Mouse (Mus musculus) forebrain, embryonic 12.5 days (tissue): Measurements from ENCODE around the gene Lrpprc. TPM values are rescaled to one million over a fixed set of nuclear protein-coding genes. Genes with fewer than 3 reads are reported as not detected.

Experiments used
- ATAC-seq: fragments of 200-750 bp; cut with Nextera tagmentation; 2 replicates; pipeline ENCODE4 v1.8.0; 2017; ENCODE audit warnings: moderate TSS enrichment; ENCODE audit not compliant: low FRiP score
- H3K27ac ChIP-seq: fragments of 300-500 bp; sonication (generic); 2 replicates; pipeline ENCODE4 v1.5.1; 2016; ENCODE audit warnings: mild to moderate bottlenecking
- H3K27me3 ChIP-seq: fragments of 300-500 bp; sonication (generic); 2 replicates; pipeline ENCODE4 v1.6.1; 2016; ENCODE audit warnings: mild to moderate bottlenecking
- H3K36me3 ChIP-seq: fragments of 300-500 bp; sonication (generic); replicated peaks from 2 replicates; pipeline ENCODE4 v1.6.1; 2016; ENCODE audit warnings: mild to moderate bottlenecking
- H3K4me1 ChIP-seq: fragments of 300-500 bp; sonication (generic); 2 replicates; pipeline ENCODE4 v1.6.1; 2016
- H3K4me2 ChIP-seq: fragments of 300-500 bp; sonication (generic); 2 replicates; pipeline ENCODE4 v1.6.1; 2016; ENCODE audit warnings: mild to moderate bottlenecking, moderate library complexity
- H3K4me3 ChIP-seq: fragments of 300-500 bp; sonication (generic); replicated peaks from 2 replicates; pipeline ENCODE4 v1.5.1; 2016; ENCODE audit warnings: mild to moderate bottlenecking
- H3K9ac ChIP-seq: fragments of 300-500 bp; sonication (generic); 2 replicates; pipeline ENCODE4 v1.6.1; 2016; ENCODE audit warnings: mild to moderate bottlenecking
- H3K9me3 ChIP-seq: fragments of 300-500 bp; sonication (generic); 2 replicates; pipeline ENCODE4 v1.6.1; 2016
- WGBS: fragments of 180-500 bp; shearing (Covaris S2); methylation state at CpG from one replicate; pipeline ENCODE4 v1.1.7; 2016; 5-methylcytosine and 5-hydroxymethylcytosine counted together
- polyA plus RNA-seq: library from polyadenylated mRNA; unstranded; fragments of >200 nt; fragmentation: Nextera tagmentation; extraction: Ambion mirVana; gene quantifications from 2 replicates; pipeline ENCODE4 v1.2.1, GENCODE M21; 2016

Lrpprc gene
- polyA plus RNA-seq, 1 experiment from 2014 or later: 49.3 TPM

- no peaks in the 10 kb centered on the region for H3K9me3 ChIP-seq
- H3K36me3 ChIP-seq: no peaks in the 10 kb centered on the region
- H3K4me1 ChIP-seq: peaks cover 15% of the 10 kb centered on the region
- H3K9ac ChIP-seq: peak within 1 kb of the TSS; percentile 36
- peaks cover 34% of the 10 kb centered on the region for H3K27me3 ChIP-seq
- peak within 1 kb of the TSS; percentile 36 for H3K4me3 ChIP-seq
- WGBS: 2% methylated on average over 24 of the region's 24 CpGs
- peak; percentile 36 for ATAC-seq
- peak within 1 kb of the TSS; percentile 32 for H3K27ac ChIP-seq
- H3K4me2 ChIP-seq: peak within 1 kb of the TSS; percentile 64
Observed at GRCm38 (mm10) chr17:84675951-84676366, 114.6 kb downstream of the Lrpprc start, which contains the start of gene Abcg8. Gene Abcg8 (plus strand): TSS chr17:84676302.

- Histone ChIP-seq H3K9ac (no peak overlapping the region), H3K27me3 (peaks cover 34% of the 10 kb centered on the region), H3K36me3 (no peaks in the 10 kb centered on the region), H3K27ac (no peak overlapping the region; the same call in 1 of the 2 replicates), H3K9me3 (no peaks in the 10 kb centered on the region), H3K4me3 (no peak overlapping the region), H3K4me2 (no peak overlapping the region), H3K4me1 (peaks cover 15% of the 10 kb centered on the region)
- no peak for ATAC-seq
- 71% methylated on average over 4 of the region's 4 CpGs for WGBS
Observed at GRCm38 (mm10) chr17:84675204-84675603, 115.4 kb downstream of the Lrpprc start.

- ATAC-seq: no peak
Observed at GRCm38 (mm10) chr17:84674048-84674447, 116.5 kb downstream of the Lrpprc start.

GRCm38 (mm10) chr17:84672376-84673369 lies 117.9 kb downstream of the Lrpprc start:
- Histone ChIP-seq H3K9ac (no peak overlapping the region), H3K4me2 (no peak overlapping the region), H3K27ac (no peak overlapping the region), H3K4me1 (peaks cover 15% of the 10 kb centered on the region), H3K9me3 (no peaks in the 10 kb centered on the region), H3K4me3 (no peak overlapping the region), H3K27me3 (peaks cover 34% of the 10 kb centered on the region), H3K36me3 (no peaks in the 10 kb centered on the region)
- WGBS: 79% methylated on average over 16 of the region's 16 CpGs
- ATAC-seq: no peak

More at GRCm38 (mm10) chr17:84674048-84674447, 116.5 kb downstream of the Lrpprc start:
- 1% methylated on average over 7 of the region's 7 CpGs for WGBS
- Histone ChIP-seq H3K9ac (no peak overlapping the region), H3K9me3 (no peaks in the 10 kb centered on the region), H3K4me3 (no peak overlapping the region), H3K36me3 (no peaks in the 10 kb centered on the region), H3K4me2 (no peak overlapping the region), H3K27me3 (peaks cover 34% of the 10 kb centered on the region), H3K27ac (no peak overlapping the region), H3K4me1 (peaks cover 15% of the 10 kb centered on the region)

- 0 out of 2 replicates have a peak, but pooled peaks cover 5% of the 10 kb centered on the region for H3K4me1 ChIP-seq
- H3K27me3 ChIP-seq: peaks cover 8% of the 10 kb centered on the region
- no peak overlapping the region for H3K4me2 ChIP-seq
- H3K27ac ChIP-seq: no peak overlapping the region
- no peak overlapping the region for H3K9ac ChIP-seq
- whole genome bisulfite sequencing: 91% methylated on average over 3 of the region's 3 CpGs
- H3K4me3 ChIP-seq: no peak overlapping the region
- H3K9me3 ChIP-seq: no peaks in the 10 kb centered on the region
- no peaks in the 10 kb centered on the region for H3K36me3 ChIP-seq
- no peak for ATAC-seq
Observed at GRCm38 (mm10) chr17:84667848-84668247, 122.7 kb downstream of the Lrpprc start.

- H3K4me3 ChIP-seq: no peak overlapping the region
- no peak for ATAC-seq
- no peak overlapping the region for H3K27ac ChIP-seq
- WGBS: 63% methylated on average over 9 of the region's 9 CpGs
- H3K4me2 ChIP-seq: no peak overlapping the region
- no peaks in the 10 kb centered on the region for H3K9me3 ChIP-seq
- H3K9ac ChIP-seq: no peak overlapping the region
- H3K36me3 ChIP-seq: no peaks in the 10 kb centered on the region
- no peaks in the 10 kb centered on the region for H3K27me3 ChIP-seq
- H3K4me1 ChIP-seq: 0 out of 2 replicates have a peak, but pooled peaks cover 5% of the 10 kb centered on the region
Observed at GRCm38 (mm10) chr17:84665691-84666090, 124.9 kb downstream of the Lrpprc start.

- Histone ChIP-seq H3K27ac (no peak overlapping the region), H3K4me1 (0 out of 2 replicates have a peak, but pooled peaks cover 5% of the 10 kb centered on the region), H3K9me3 (no peaks in the 10 kb centered on the region), H3K9ac (no peak overlapping the region), H3K4me3 (no peak overlapping the region), H3K4me2 (no peak overlapping the region), H3K36me3 (no peaks in the 10 kb centered on the region), H3K27me3 (no peaks in the 10 kb centered on the region)
- ATAC-seq: no peak
- 72% methylated on average over 10 of the region's 10 CpGs for WGBS
Observed at GRCm38 (mm10) chr17:84665053-84665452, 125.5 kb downstream of the Lrpprc start.

GRCm38 (mm10) chr17:84658951-84659350 lies 131.6 kb downstream of the Lrpprc start:
- no peaks in the 10 kb centered on the region for H3K27me3 ChIP-seq
- H3K27ac ChIP-seq: no peak overlapping the region
- no peak overlapping the region for H3K4me3 ChIP-seq
- H3K9me3 ChIP-seq: no peaks in the 10 kb centered on the region
- no peak overlapping the region for H3K9ac ChIP-seq
- ATAC-seq: no peak
- peaks cover 13% of the 10 kb centered on the region for H3K4me1 ChIP-seq
- 79% methylated on average over 8 of the region's 8 CpGs for WGBS
- H3K36me3 ChIP-seq: no peaks in the 10 kb centered on the region
- no peak overlapping the region for H3K4me2 ChIP-seq

GRCm38 (mm10) chr17:84658195-84658594 lies 132.4 kb downstream of the Lrpprc start:
- ATAC-seq: no peak
- 52% methylated on average over 5 of the region's 5 CpGs for whole genome bisulfite sequencing
- no peak overlapping the region for H3K27ac ChIP-seq

GRCm38 (mm10) chr17:84657782-84658181 lies 132.8 kb downstream of the Lrpprc start:
- Histone ChIP-seq H3K4me3 (no peak overlapping the region), H3K4me1 (peaks cover 13% of the 10 kb centered on the region), H3K27me3 (no peaks in the 10 kb centered on the region), H3K9me3 (no peaks in the 10 kb centered on the region), H3K9ac (no peak overlapping the region), H3K27ac (no peak overlapping the region), H3K36me3 (no peaks in the 10 kb centered on the region), H3K4me2 (no peak overlapping the region)
- 86% methylated on average over 7 of the region's 7 CpGs for WGBS
- ATAC-seq: no peak

More at GRCm38 (mm10) chr17:84658195-84658594, 132.4 kb downstream of the Lrpprc start:
- Histone ChIP-seq H3K4me3 (no peak overlapping the region), H3K4me2 (no peak overlapping the region), H3K9me3 (no peaks in the 10 kb centered on the region), H3K36me3 (no peaks in the 10 kb centered on the region), H3K4me1 (peaks cover 13% of the 10 kb centered on the region), H3K9ac (no peak overlapping the region), H3K27me3 (no peaks in the 10 kb centered on the region)

GRCm38 (mm10) chr17:84657422-84657732 lies 133.2 kb downstream of the Lrpprc start:
- Histone ChIP-seq H3K27me3 (no peaks in the 10 kb centered on the region), H3K9me3 (no peaks in the 10 kb centered on the region), H3K4me3 (no peak overlapping the region), H3K27ac (no peak overlapping the region), H3K4me1 (peaks cover 13% of the 10 kb centered on the region), H3K36me3 (no peaks in the 10 kb centered on the region), H3K4me2 (no peak overlapping the region), H3K9ac (no peak overlapping the region)
- 91% methylated on average over 3 of the region's 3 CpGs for WGBS
- ATAC-seq: no peak; the same call in 1 of the 2 replicates

- Histone ChIP-seq H3K9me3 (no peaks in the 10 kb centered on the region), H3K27ac (0 out of 2 replicates have a peak overlapping the region, but pooled peaks have one; percentile 31), H3K9ac (no peak overlapping the region), H3K27me3 (no peaks in the 10 kb centered on the region), H3K4me2 (no peak overlapping the region), H3K4me1 (peaks cover 13% of the 10 kb centered on the region), H3K4me3 (no peak overlapping the region), H3K36me3 (no peaks in the 10 kb centered on the region)
- WGBS: 72% methylated on average over 19 of the region's 19 CpGs
- ATAC-seq: no peak; the same call in 1 of the 2 replicates
Observed at GRCm38 (mm10) chr17:84656653-84657421, 133.8 kb downstream of the Lrpprc start.
